Mouse (Mus musculus): Measurements from ENCODE around the gene Gpc4. TPM values are rescaled to one million over a fixed set of nuclear protein-coding genes. Genes with fewer than 3 reads are reported as not detected.

Gpc4 gene
- total and polyA plus RNA-seq, 3 experiments = not detected

DNA sequence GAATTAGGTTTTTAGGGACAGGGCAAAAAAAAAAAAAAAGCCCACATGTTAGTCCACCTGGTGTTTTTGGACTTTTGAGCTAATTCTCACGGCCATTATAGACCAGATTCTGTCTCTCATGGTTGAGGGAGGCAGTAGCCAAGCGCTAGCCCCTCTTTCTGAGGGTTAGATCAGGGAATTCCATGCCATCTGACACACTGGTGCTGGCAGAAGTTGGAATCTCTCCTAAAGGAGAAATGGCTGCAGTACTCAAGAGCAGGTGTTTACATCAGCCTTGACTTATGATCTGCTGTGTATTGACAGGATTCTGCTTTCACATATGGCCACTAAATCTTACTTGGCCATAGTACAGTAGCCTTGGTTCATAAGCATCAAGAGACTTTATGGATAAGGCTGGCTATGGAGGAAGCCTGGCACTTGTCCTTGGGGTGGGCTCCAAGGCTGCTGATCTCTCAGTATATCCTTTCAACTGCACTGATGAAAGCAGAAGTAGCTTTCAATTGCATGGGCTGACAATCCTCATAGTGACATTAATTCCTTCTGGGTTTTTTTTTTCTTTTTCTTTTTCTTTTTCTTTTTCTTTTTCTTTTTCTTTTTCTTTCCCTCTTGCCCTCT is 26.5 kb downstream of the Gpc4 start:
- H3K4me3 ChIP-seq (replicated peaks in 1 of 3; ENCODE audit: low read depth in 2 of 3, low read length in 2 of 3, poor library complexity in 1 of 3) = no peak overlapping the region
- no peaks in the 10 kb centered on the region for H3K36me3 ChIP-seq (replicated peaks in 1 of 2; ENCODE audit: control insufficient read depth in 1 of 2, insufficient read depth in 1 of 2, low read length in 1 of 2)
- H3K4me2 ChIP-seq (ENCODE audit: insufficient read depth, low read depth, poor library complexity, severe bottlenecking) = no peak overlapping the region
- no peaks in the 10 kb centered on the region for H3K9me3 ChIP-seq (replicated peaks; ENCODE audit: low read length)
- TF ChIP-seq MXI1 (IDR thresholded peaks at IDR 0.05; ENCODE audit: low read depth, low read length) = no peak
- no peak for TF ChIP-seq BHLHE40 (IDR thresholded peaks at IDR 0.05; ENCODE audit: low read depth, low read length)
- TF ChIP-seq GABPA (IDR thresholded peaks at IDR 0.05; ENCODE audit: insufficient replicate concordance, low read depth, low read length) = no peak
- TF ChIP-seq USF2 (conservative IDR thresholded peaks at IDR 0.05; ENCODE audit: low read depth, low read length) = no peak
- TF ChIP-seq HCFC1 (IDR thresholded peaks at IDR 0.05; ENCODE audit: low read depth, low read length) = no peak
- no peak for TF ChIP-seq MAZ (IDR thresholded peaks at IDR 0.05; ENCODE audit: low read depth, low read length)
- no peaks in the 10 kb centered on the region for H3K4me1 ChIP-seq (ENCODE audit: control insufficient read depth in 1 of 2, insufficient read depth in 2 of 2)
- DNase-seq (ENCODE audit: extremely low read depth) = no peak
- no peak overlapping the region for H3K27ac ChIP-seq (ENCODE audit: insufficient read depth, low read depth)
- H3K27me3 ChIP-seq (replicated peaks) = no peaks in the 10 kb centered on the region
- dilution Hi-C loops (cut with MboI; ENCODE audit: extremely low pct_ligation_motif_present, extremely low pct_unique_long_range_greater_than_20kb, low sequenced_read_pairs) = no loop called here
- no peaks in the 10 kb centered on the region for H3K79me2 ChIP-seq (replicated peaks; ENCODE audit: control insufficient read depth, extremely low read depth, insufficient read depth, poor library complexity, severe bottlenecking)
- H3K9ac ChIP-seq (ENCODE audit: insufficient read depth, low read depth) = no peak overlapping the region
- in situ Hi-C loops (cut with MboI; ENCODE audit: low pct_ligation_motif_present, low pct_unique_long_range_greater_than_20kb, low sequenced_read_pairs) = no loop called here

DNA sequence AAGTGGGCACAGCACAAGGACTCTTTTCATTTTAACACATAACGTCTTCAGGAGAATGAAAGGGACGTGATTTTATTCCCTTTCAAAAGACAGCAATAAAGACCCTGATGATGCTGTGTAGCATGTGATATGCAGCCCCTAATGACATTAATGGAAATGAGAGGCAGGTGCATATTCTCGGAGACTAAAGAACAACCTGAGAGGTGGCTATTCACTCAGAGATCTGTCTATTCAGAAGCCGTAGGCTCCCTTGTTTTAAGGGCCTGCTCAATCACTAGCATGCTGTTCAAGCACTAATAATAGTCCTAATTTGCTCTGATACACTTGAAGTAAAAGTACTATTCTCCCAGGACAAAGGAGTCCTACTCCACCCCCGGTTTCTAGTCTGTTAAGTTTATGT is 27.0 kb downstream of the Gpc4 start:
- in situ Hi-C loops (cut with MboI; ENCODE audit: low pct_ligation_motif_present, low pct_unique_long_range_greater_than_20kb, low sequenced_read_pairs) = no loop called here

DNA sequence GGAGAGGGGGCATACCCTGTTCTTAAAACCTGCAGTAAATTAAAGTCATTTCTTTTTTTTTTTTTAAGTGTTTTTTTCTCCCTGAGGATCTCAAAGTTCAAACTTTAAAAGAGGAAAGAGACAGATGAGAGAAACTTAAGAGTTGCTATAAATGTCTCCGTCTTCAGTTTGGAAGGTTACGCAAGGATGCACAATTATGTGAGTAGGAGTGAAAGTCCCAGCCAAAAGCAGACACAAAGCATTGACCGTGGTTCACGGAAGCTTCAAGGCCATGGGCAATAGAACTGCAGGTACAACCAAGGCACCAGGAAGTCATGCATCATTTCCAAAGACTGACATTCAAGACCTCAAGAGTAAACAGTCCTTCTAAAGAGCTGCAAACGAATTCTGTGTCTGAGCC is 28.5 kb downstream of the Gpc4 start:
- Histone ChIP-seq H3K27me3 (replicated peaks) (no peaks in the 10 kb centered on the region), H3K4me3 (replicated peaks in 1 of 3; ENCODE audit: low read depth in 2 of 3, low read length in 2 of 3, poor library complexity in 1 of 3) (no peak overlapping the region), H3K9me3 (replicated peaks; ENCODE audit: low read length) (no peaks in the 10 kb centered on the region), H3K4me1 (ENCODE audit: control insufficient read depth in 1 of 2, insufficient read depth in 2 of 2) (no peaks in the 10 kb centered on the region), H3K79me2 (replicated peaks; ENCODE audit: control insufficient read depth, extremely low read depth, insufficient read depth, poor library complexity, severe bottlenecking) (no peaks in the 10 kb centered on the region), H3K36me3 (replicated peaks in 1 of 2; ENCODE audit: control insufficient read depth in 1 of 2, insufficient read depth in 1 of 2, low read length in 1 of 2) (no peaks in the 10 kb centered on the region), H3K27ac (ENCODE audit: insufficient read depth, low read depth) (no peak overlapping the region), H3K4me2 (ENCODE audit: insufficient read depth, low read depth, poor library complexity, severe bottlenecking) (no peak overlapping the region), H3K9ac (ENCODE audit: insufficient read depth, low read depth) (no peak overlapping the region)
- TF ChIP-seq KAT2A (IDR thresholded peaks at IDR 0.05; ENCODE audit: insufficient replicate concordance, low read length) (no peak), JUN (IDR thresholded peaks at IDR 0.05; ENCODE audit: insufficient read depth, low read depth, low read length) (no peak), POLR2A (IDR thresholded peaks at IDR 0.05; ENCODE audit: low read depth, low read length) (no peak), MXI1 (IDR thresholded peaks at IDR 0.05; ENCODE audit: low read depth, low read length) (no peak), HCFC1 (IDR thresholded peaks at IDR 0.05; ENCODE audit: low read depth, low read length) (no peak), NELFE (IDR thresholded peaks at IDR 0.05; ENCODE audit: low read depth, low read length) (no peak), GABPA (IDR thresholded peaks at IDR 0.05; ENCODE audit: insufficient replicate concordance, low read depth, low read length) (no peak), RAD21 (IDR thresholded peaks at IDR 0.05; ENCODE audit: low read depth, low read length) (no peak), MAZ (IDR thresholded peaks at IDR 0.05; ENCODE audit: low read depth, low read length) (no peak), USF2 (conservative IDR thresholded peaks at IDR 0.05; ENCODE audit: low read depth, low read length) (no peak), ZNF384 (IDR thresholded peaks at IDR 0.05; ENCODE audit: low read depth, low read length) (no peak), IRF4 (IDR thresholded peaks at IDR 0.05; ENCODE audit: low read depth, low read length) (no peak), TBP (conservative IDR thresholded peaks at IDR 0.05; ENCODE audit: low read depth, low read length) (no peak), EP300 (IDR thresholded peaks at IDR 0.05; ENCODE audit: low read length) (no peak), CTCF (conservative IDR thresholded peaks at IDR 0.05 in 1 of 2, IDR thresholded peaks at IDR 0.05 in 1 of 2; ENCODE audit: low read depth in 2 of 2, low read length in 2 of 2) (no peak), E2F4 (IDR thresholded peaks at IDR 0.05; ENCODE audit: insufficient replicate concordance, low read depth, low read length) (no peak), MAX (IDR thresholded peaks at IDR 0.05; ENCODE audit: low read length) (no peak), BHLHE40 (IDR thresholded peaks at IDR 0.05; ENCODE audit: low read depth, low read length) (no peak), ELF1 (IDR thresholded peaks at IDR 0.05; ENCODE audit: low read depth, low read length) (no peak), ZMIZ1 (IDR thresholded peaks at IDR 0.05; ENCODE audit: low read depth, low read length) (no peak)
- dilution Hi-C loops (cut with MboI; ENCODE audit: extremely low pct_ligation_motif_present, extremely low pct_unique_long_range_greater_than_20kb, low sequenced_read_pairs) (no loop called here), in situ Hi-C loops (cut with MboI; ENCODE audit: low pct_ligation_motif_present, low pct_unique_long_range_greater_than_20kb, low sequenced_read_pairs) (no loop called here)
- no peak for DNase-seq (ENCODE audit: extremely low read depth)

More for the DNA sequence above, 27.0 kb downstream of the Gpc4 start:
- no peak overlapping the region for H3K4me2 ChIP-seq (ENCODE audit: insufficient read depth, low read depth, poor library complexity, severe bottlenecking)
- no peak overlapping the region for H3K9ac ChIP-seq (ENCODE audit: insufficient read depth, low read depth)
- no peaks in the 10 kb centered on the region for H3K4me1 ChIP-seq (ENCODE audit: control insufficient read depth in 1 of 2, insufficient read depth in 2 of 2)
- no peak overlapping the region for H3K4me3 ChIP-seq (replicated peaks in 1 of 3; ENCODE audit: low read depth in 2 of 3, low read length in 2 of 3, poor library complexity in 1 of 3)
- H3K27ac ChIP-seq (ENCODE audit: insufficient read depth, low read depth) = no peak overlapping the region
- no peaks in the 10 kb centered on the region for H3K79me2 ChIP-seq (replicated peaks; ENCODE audit: control insufficient read depth, extremely low read depth, insufficient read depth, poor library complexity, severe bottlenecking)
- H3K27me3 ChIP-seq (replicated peaks) = no peaks in the 10 kb centered on the region
- no peak for DNase-seq (ENCODE audit: extremely low read depth)
- H3K9me3 ChIP-seq (replicated peaks; ENCODE audit: low read length) = no peaks in the 10 kb centered on the region
- dilution Hi-C loops (cut with MboI; ENCODE audit: extremely low pct_ligation_motif_present, extremely low pct_unique_long_range_greater_than_20kb, low sequenced_read_pairs) = no loop called here
- TF ChIP-seq MAFK (IDR thresholded peaks at IDR 0.05; ENCODE audit: insufficient replicate concordance, low read length) (no peak), PAX5 (IDR thresholded peaks at IDR 0.05; ENCODE audit: low read length) (no peak), MEF2A (IDR thresholded peaks at IDR 0.05; ENCODE audit: borderline replicate concordance, low read depth, low read length) (no peak), MYC (IDR thresholded peaks at IDR 0.05; ENCODE audit: low read depth, low read length) (no peak), ELF1 (IDR thresholded peaks at IDR 0.05; ENCODE audit: low read depth, low read length) (no peak), CTCF (conservative IDR thresholded peaks at IDR 0.05 in 1 of 2, IDR thresholded peaks at IDR 0.05 in 1 of 2; ENCODE audit: low read depth in 2 of 2, low read length in 2 of 2) (no peak), BHLHE40 (IDR thresholded peaks at IDR 0.05; ENCODE audit: low read depth, low read length) (no peak), USF1 (IDR thresholded peaks at IDR 0.05; ENCODE audit: low read depth, low read length) (no peak)
- H3K36me3 ChIP-seq (replicated peaks in 1 of 2; ENCODE audit: control insufficient read depth in 1 of 2, insufficient read depth in 1 of 2, low read length in 1 of 2) = no peaks in the 10 kb centered on the region
